Mouse (Mus musculus): ENCODE measurements at regions not wholly inside any gene's neighbourhood (a gene's known extent, or its start where the extent isn't known, plus 50 kb on each side); places are given as distances from the start of the nearest gene placed in this dataset.

- TF ChIP-seq POLR2A (IDR thresholded peaks at IDR 0.05; ENCODE audit: borderline replicate concordance, low read depth, low read length) = no peak
- TF ChIP-seq CTCF (IDR thresholded peaks at IDR 0.05; ENCODE audit: low read depth, low read length) = no peak
Measured at GRCm38 (mm10) chr17:27322891-27323509, 118.7 kb upstream of the Lemd2 start.

Measured in bone marrow macrophage, adult 2 months (primary cell).